Mouse (Mus musculus) forebrain, embryonic 16.5 days (tissue): ENCODE results near the gene Ecd. TPM values are rescaled to one million over a fixed set of nuclear protein-coding genes. Genes with fewer than 3 reads are reported as not detected.

Experiments
- ATAC-seq: fragments of 200-750 bp; cut with Nextera tagmentation; 2 replicates; pipeline ENCODE4 v1.8.0; 2017; ENCODE audit warnings: mild to moderate bottlenecking, moderate library complexity
- H3K27ac ChIP-seq: fragments of 300-500 bp; sonication (generic); 2 replicates; pipeline ENCODE4 v1.5.1; 2014; ENCODE audit warnings: low read length, control low read depth
- H3K27me3 ChIP-seq: fragments of 300-500 bp; sonication (generic); replicated peaks from 2 replicates; pipeline ENCODE4 v1.6.1; 2014; ENCODE audit warnings: low read length; ENCODE audit not compliant: control insufficient read depth, insufficient read depth
- H3K36me3 ChIP-seq: fragments of 300-500 bp; sonication (generic); 2 replicates; pipeline ENCODE4 v1.6.1; 2014; ENCODE audit not compliant: control insufficient read depth, insufficient read depth
- H3K4me1 ChIP-seq: fragments of 300-500 bp; sonication (generic); replicated peaks from 2 replicates; pipeline ENCODE4 v1.6.1; 2014; ENCODE audit warnings: low read length; ENCODE audit not compliant: control insufficient read depth, insufficient read depth
- H3K4me2 ChIP-seq: fragments of 300-500 bp; sonication (generic); 2 replicates; pipeline ENCODE4 v1.6.1; 2014; ENCODE audit warnings: mild to moderate bottlenecking, low read length, control low read depth
- H3K4me3 ChIP-seq: fragments of 300-500 bp; sonication (generic); replicated peaks from 2 replicates; pipeline ENCODE4 v1.5.1; 2014; ENCODE audit warnings: mild to moderate bottlenecking, low read length, control low read depth
- H3K9ac ChIP-seq: fragments of 300-500 bp; sonication (generic); replicated peaks from 2 replicates; pipeline ENCODE4 v1.6.1; 2014; ENCODE audit warnings: low read depth, low read length, control low read depth
- H3K9me3 ChIP-seq: fragments of 300-500 bp; sonication (generic); 2 replicates; pipeline ENCODE4 v1.6.1; 2016; ENCODE audit warnings: low read length; ENCODE audit not compliant: control insufficient read depth
- whole genome bisulfite sequencing: fragments of 180-500 bp; shearing (Covaris S2); extraction: QIAGEN DNeasy Blood & Tissue Kit; methylation state at CpG from one replicate; pipeline ENCODE4 v1.1.7; 2014; 5-methylcytosine and 5-hydroxymethylcytosine counted together
- polyA plus RNA-seq: library from polyadenylated mRNA; unstranded; fragments of >200 nt; fragmentation: Nextera tagmentation; extraction: Ambion mirVana; gene quantifications from 2 replicates; pipeline ENCODE4 v1.2.1, GENCODE M21; 2015

Ecd gene
- polyA plus RNA-seq, 1 experiment from 2014 or later = 57.6 TPM

DNA sequence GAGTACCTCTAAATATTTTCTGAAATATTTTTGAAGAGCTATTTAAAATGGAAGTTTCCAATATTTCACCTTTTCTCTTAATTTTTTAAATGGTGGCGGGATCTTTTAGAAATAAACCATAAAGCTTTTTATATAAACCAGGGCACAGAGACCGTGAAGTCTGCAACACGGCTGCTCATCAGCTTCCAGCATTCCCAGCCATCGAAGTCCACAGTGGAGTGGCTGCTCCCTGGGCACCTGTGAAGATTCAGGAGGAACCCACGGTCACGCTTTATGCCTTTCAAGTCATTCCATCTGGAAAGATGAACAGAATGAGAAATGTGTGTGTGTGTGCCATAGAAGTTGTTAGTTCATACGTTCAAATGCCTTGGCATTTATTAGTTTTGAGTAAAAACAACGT is 53.0 kb downstream of the Ecd start:
- Histone ChIP-seq H3K36me3 (no peaks in the 10 kb centered on the region), H3K4me3 (peak overlapping the region; percentile 68), H3K4me1 (peaks cover 5% of the 10 kb centered on the region), H3K27me3 (no peaks in the 10 kb centered on the region), H3K4me2 (peak overlapping the region; percentile 71), H3K9ac (peak overlapping the region; percentile 55), H3K27ac (no peak overlapping the region), H3K9me3 (no peaks in the 10 kb centered on the region)
- 53% methylated on average over 8 of the region's 8 CpGs for WGBS
- ATAC-seq = 0 out of 2 replicates have a peak, but pooled peaks have one; percentile 24

DNA sequence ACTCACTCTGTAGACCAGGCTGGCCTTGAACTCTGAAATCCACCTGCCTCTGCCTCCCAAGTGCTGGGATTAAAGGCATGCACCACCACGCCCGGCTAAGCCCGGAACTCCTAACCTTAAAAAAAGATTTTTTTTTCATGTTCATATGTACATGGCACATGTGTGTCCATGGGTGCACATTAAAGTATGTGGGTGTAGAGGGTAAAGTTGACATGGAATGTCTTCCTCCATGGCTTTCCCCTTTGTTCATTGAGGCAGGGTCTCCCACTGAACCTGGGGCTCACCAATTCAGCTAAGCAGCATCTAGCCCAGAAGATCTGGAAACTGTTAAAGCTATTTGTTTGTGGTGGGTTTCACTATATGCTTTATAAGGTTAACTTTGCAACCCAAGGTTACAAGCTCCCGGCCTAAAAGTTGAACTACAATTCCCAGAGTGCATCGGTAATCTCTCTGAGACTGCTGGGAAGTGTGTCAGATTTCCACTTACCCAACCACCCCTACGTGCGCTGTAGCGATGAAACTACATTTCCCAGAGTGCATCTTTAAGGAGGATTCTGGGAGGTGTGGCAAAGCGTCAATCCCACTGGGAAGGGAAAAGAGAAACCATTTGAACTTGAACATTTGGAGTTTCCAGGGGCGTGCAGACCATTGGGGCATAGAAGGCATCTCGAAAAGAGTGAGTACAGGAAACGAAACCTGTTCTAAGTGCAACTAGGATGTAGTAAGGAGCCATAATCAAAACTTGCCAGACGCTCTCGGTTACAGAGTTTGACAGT is 53.6 kb downstream of the Ecd start, which contains the start of gene Nudt13:
TSS of gene Nudt13 (plus strand) at position 581 of the 776 bp plus-strand sequence.
- WGBS = 24% methylated on average over 14 of the region's 14 CpGs
- H3K36me3 ChIP-seq = no peaks in the 10 kb centered on the region
- peak within 1 kb of the TSS; percentile 68 for H3K4me3 ChIP-seq
- peak within 1 kb of the TSS; percentile 71 for H3K4me2 ChIP-seq
- peak within 1 kb of the TSS; percentile 55 for H3K9ac ChIP-seq
- H3K27me3 ChIP-seq = no peaks in the 10 kb centered on the region
- H3K4me1 ChIP-seq = peaks cover 5% of the 10 kb centered on the region
- ATAC-seq = peak; percentile 99
- H3K27ac ChIP-seq = no peak within 1 kb of the TSS
- no peaks in the 10 kb centered on the region for H3K9me3 ChIP-seq

- no peaks in the 10 kb centered on the region for H3K27me3 ChIP-seq
- no peak overlapping the region for H3K9ac ChIP-seq
- ATAC-seq = no peak
- H3K4me3 ChIP-seq = no peak overlapping the region
- H3K9me3 ChIP-seq = no peaks in the 10 kb centered on the region
- H3K4me2 ChIP-seq = no peak overlapping the region
- WGBS = 32% methylated on average over 4 of the region's 4 CpGs
- no peaks in the 10 kb centered on the region for H3K36me3 ChIP-seq
- H3K27ac ChIP-seq = no peak overlapping the region
- H3K4me1 ChIP-seq = peaks cover 5% of the 10 kb centered on the region
These were observed 56.5 kb downstream of the Ecd start for GRCm38 (mm10) chr14:20291391-20291790.

Other genes with a start within 250 kb of the Ecd start
- gene Saysd1, start 209.6 kb downstream of the Ecd start, polyA plus RNA-seq = 14.3 and 15.3 TPM in 2 replicates
- 2.5 TPM in 2 replicates for gene Kcnk5, start 166.3 kb downstream of the Ecd start, polyA plus RNA-seq
- gene Kcnk16, start 78.9 kb downstream of the Ecd start, polyA plus RNA-seq = not detected in 2 replicates
- 13.4 and 18.8 TPM in 2 replicates for gene Nudt13, start 53.4 kb downstream of the Ecd start, polyA plus RNA-seq
- 40.0 and 44.2 TPM in 2 replicates for gene Fam149b, start within 50 bp of the Ecd start, polyA plus RNA-seq
- gene Dnajc9, start 40.8 kb upstream of the Ecd start, polyA plus RNA-seq = 181 and 189 TPM in 2 replicates
- gene Mrps16, start 45.5 kb upstream of the Ecd start, polyA plus RNA-seq = 58.0 and 58.9 TPM in 2 replicates
- 0.65 and 1.1 TPM in 2 replicates for gene Cfap70, start 104.1 kb upstream of the Ecd start, polyA plus RNA-seq
- gene Anxa7, start 132.0 kb upstream of the Ecd start, polyA plus RNA-seq = 16.7 and 18.9 TPM in 2 replicates
- 0.47 and 0.85 TPM in 2 replicates for gene Mss51, start 148.8 kb upstream of the Ecd start, polyA plus RNA-seq
- gene Ppp3cb, start 198.5 kb upstream of the Ecd start, polyA plus RNA-seq = 94.7 and 97.3 TPM in 2 replicates